Mouse (Mus musculus) kidney, postnatal 0 days (tissue): ENCODE measurements at regions not wholly inside any gene's neighbourhood (a gene's known extent, or its start where the extent isn't known, plus 50 kb on each side); places are given as distances from the start of the nearest gene placed in this dataset.
A peak's percentile ranks its signal among the peaks of the same experiment; 100 is the strongest.

Source experiments
- ATAC-seq: fragments of 200-750 bp; cut with Nextera tagmentation; replicated peaks from 2 replicates; pipeline ENCODE4 v1.8.0; 2017; ENCODE audit warnings: low read depth, moderate number of reproducible peaks, moderate TSS enrichment, moderate library complexity; ENCODE audit not compliant: low FRiP score
- DNase-seq: peaks from one replicate; pipeline ENCODE4 v3.0.0-alpha.2; 2016; ENCODE audit warnings: low spot score
- H3K27ac ChIP-seq: fragments of 300-500 bp; sonication (generic); 2 replicates; pipeline ENCODE4 v1.5.1; 2014; ENCODE audit warnings: mild to moderate bottlenecking
- H3K27me3 ChIP-seq: fragments of 300-500 bp; sonication (generic); 2 replicates; pipeline ENCODE4 v1.6.1; 2014; ENCODE audit warnings: low read length, mixed read lengths; ENCODE audit not compliant: insufficient read depth
- H3K36me3 ChIP-seq: fragments of 300-500 bp; sonication (generic); 2 replicates; pipeline ENCODE4 v1.6.1; 2014; ENCODE audit warnings: low read length, mixed read lengths; ENCODE audit not compliant: insufficient read depth
- H3K4me1 ChIP-seq: fragments of 300-500 bp; sonication (generic); replicated peaks from 2 replicates; pipeline ENCODE4 v1.6.1; 2014; ENCODE audit warnings: antibody characterized with exemption, low read length, mixed read lengths; ENCODE audit not compliant: insufficient read depth
- H3K4me2 ChIP-seq: fragments of 300-500 bp; sonication (generic); 2 replicates; pipeline ENCODE4 v1.6.1; 2014; ENCODE audit warnings: mild to moderate bottlenecking, low read length, moderate library complexity, mixed read lengths
- H3K4me3 ChIP-seq: fragments of 300-500 bp; sonication (generic); replicated peaks from 2 replicates; pipeline ENCODE4 v1.5.1; 2014; ENCODE audit warnings: low read depth, low read length
- H3K9ac ChIP-seq: fragments of 300-500 bp; sonication (generic); 2 replicates; pipeline ENCODE4 v1.6.1; 2014; ENCODE audit warnings: low read depth, low read length
- H3K9me3 ChIP-seq: fragments of 300-500 bp; sonication (generic); replicated peaks from 2 replicates; pipeline ENCODE4 v1.6.1; 2016; ENCODE audit warnings: low read length, inconsistent platforms, mixed read lengths
- CTCF ChIP-seq: IDR thresholded peaks from 2 replicates; pipeline ENCODE4 v1.5.1; 2016; ENCODE audit warnings: antibody characterized with exemption, low read depth, mild to moderate bottlenecking, moderate library complexity
- WGBS: fragments of 180-500 bp; shearing (Covaris S2); extraction: QIAGEN DNeasy Blood & Tissue Kit; methylation state at CpG from one replicate; pipeline ENCODE4 v1.1.7; 2014; 5-methylcytosine and 5-hydroxymethylcytosine counted together

- DNase-seq (no peak), ATAC-seq (no peak)
- TF ChIP-seq CTCF, result no peak
- Histone ChIP-seq H3K4me2 (no peak overlapping the region), H3K9ac (no peak overlapping the region), H3K4me3 (no peak overlapping the region), H3K27me3 (no peaks in the 10 kb centered on the region), H3K4me1 (no peaks in the 10 kb centered on the region), H3K9me3 (no peaks in the 10 kb centered on the region), H3K27ac (no peak overlapping the region), H3K36me3 (no peaks in the 10 kb centered on the region)
- WGBS, result 76% methylated on average over 2 of the region's 2 CpGs
These were observed 982.4 kb downstream of the Car8 start for GRCm38 (mm10) chr4:7256486-7256885.

GRCm38 (mm10) chr4:7253616-7254015 is 985.2 kb downstream of the Car8 start:
- Histone ChIP-seq H3K36me3 (no peaks in the 10 kb centered on the region), H3K27me3 (no peaks in the 10 kb centered on the region), H3K27ac (no peak overlapping the region), H3K4me2 (no peak overlapping the region), H3K4me1 (no peaks in the 10 kb centered on the region), H3K4me3 (no peak overlapping the region), H3K9ac (no peak overlapping the region), H3K9me3 (no peaks in the 10 kb centered on the region)
- DNase-seq, result no peak
- no peak for ATAC-seq
- no peak for TF ChIP-seq CTCF
- WGBS, result 69% methylated on average over 2 of the region's 2 CpGs

GRCm38 (mm10) chr4:7251641-7252040 is 987.2 kb downstream of the Car8 start:
- no peak for ATAC-seq

GRCm38 (mm10) chr4:7247816-7248215 is 991.0 kb downstream of the Car8 start:
- DNase-seq, result no peak
- ATAC-seq, result no peak
- WGBS, result 77% methylated on average over 4 of the region's 4 CpGs

More at GRCm38 (mm10) chr4:7251641-7252040, 987.2 kb downstream of the Car8 start:
- WGBS, result 84% methylated on average over 2 of the region's 2 CpGs
- TF ChIP-seq CTCF, result no peak
- DNase-seq, result no peak
- Histone ChIP-seq H3K4me3 (no peak overlapping the region), H3K27me3 (no peaks in the 10 kb centered on the region), H3K9ac (no peak overlapping the region), H3K4me2 (no peak overlapping the region), H3K36me3 (no peaks in the 10 kb centered on the region), H3K27ac (no peak overlapping the region), H3K9me3 (no peaks in the 10 kb centered on the region), H3K4me1 (no peaks in the 10 kb centered on the region)

GRCm38 (mm10) chr4:7247244-7247643 is 991.6 kb downstream of the Car8 start:
- H3K27me3 ChIP-seq, result no peaks in the 10 kb centered on the region
- no peak for ATAC-seq
- no peaks in the 10 kb centered on the region for H3K4me1 ChIP-seq
- no peak for TF ChIP-seq CTCF
- no peak overlapping the region for H3K4me3 ChIP-seq
- no peaks in the 10 kb centered on the region for H3K36me3 ChIP-seq
- WGBS, result 58% methylated on average over 4 of the region's 4 CpGs
- no peaks in the 10 kb centered on the region for H3K9me3 ChIP-seq
- no peak overlapping the region for H3K27ac ChIP-seq
- DNase-seq, result peak; percentile 18
- no peak overlapping the region for H3K4me2 ChIP-seq
- no peak overlapping the region for H3K9ac ChIP-seq

More at GRCm38 (mm10) chr4:7247816-7248215, 991.0 kb downstream of the Car8 start:
- Histone ChIP-seq H3K27me3 (no peaks in the 10 kb centered on the region), H3K4me2 (no peak overlapping the region), H3K27ac (no peak overlapping the region), H3K9ac (no peak overlapping the region), H3K4me1 (no peaks in the 10 kb centered on the region), H3K9me3 (no peaks in the 10 kb centered on the region), H3K4me3 (no peak overlapping the region), H3K36me3 (no peaks in the 10 kb centered on the region)
- no peak for TF ChIP-seq CTCF

GRCm38 (mm10) chr4:7246828-7247227 is 992.0 kb downstream of the Car8 start:
- no peaks in the 10 kb centered on the region for H3K4me1 ChIP-seq
- H3K9ac ChIP-seq, result no peak overlapping the region
- WGBS, result 74% methylated on average over 4 of the region's 4 CpGs
- H3K36me3 ChIP-seq, result no peaks in the 10 kb centered on the region
- ATAC-seq, result no peak
- no peak for TF ChIP-seq CTCF
- H3K27ac ChIP-seq, result no peak overlapping the region
- H3K9me3 ChIP-seq, result no peaks in the 10 kb centered on the region
- H3K27me3 ChIP-seq, result no peaks in the 10 kb centered on the region
- H3K4me3 ChIP-seq, result no peak overlapping the region
- no peak overlapping the region for H3K4me2 ChIP-seq
- DNase-seq, result no peak

- Histone ChIP-seq H3K36me3 (no peaks in the 10 kb centered on the region), H3K4me2 (no peak overlapping the region), H3K27me3 (no peaks in the 10 kb centered on the region), H3K9me3 (no peaks in the 10 kb centered on the region), H3K9ac (no peak overlapping the region), H3K4me3 (no peak overlapping the region), H3K27ac (no peak overlapping the region), H3K4me1 (no peaks in the 10 kb centered on the region)
- 89% methylated on average over 2 of the region's 2 CpGs for WGBS
- DNase-seq (no peak), ATAC-seq (no peak)
- TF ChIP-seq CTCF, result no peak
These were observed 993.2 kb downstream of the Car8 start for GRCm38 (mm10) chr4:7245653-7246052.
